Mouse (Mus musculus) cerebellum, postnatal 25 days (tissue): Measurements from ENCODE around the gene Slf2.
A peak's percentile ranks its signal among the peaks of the same experiment; 100 is the strongest.

Experiments
- DNase-seq, 2 experiments: peaks; one replicate each; pipeline ENCODE4 v3.0.0; 2021; ENCODE audit warnings: mixed read lengths in 2 of 2

Slf2 gene

DNA sequence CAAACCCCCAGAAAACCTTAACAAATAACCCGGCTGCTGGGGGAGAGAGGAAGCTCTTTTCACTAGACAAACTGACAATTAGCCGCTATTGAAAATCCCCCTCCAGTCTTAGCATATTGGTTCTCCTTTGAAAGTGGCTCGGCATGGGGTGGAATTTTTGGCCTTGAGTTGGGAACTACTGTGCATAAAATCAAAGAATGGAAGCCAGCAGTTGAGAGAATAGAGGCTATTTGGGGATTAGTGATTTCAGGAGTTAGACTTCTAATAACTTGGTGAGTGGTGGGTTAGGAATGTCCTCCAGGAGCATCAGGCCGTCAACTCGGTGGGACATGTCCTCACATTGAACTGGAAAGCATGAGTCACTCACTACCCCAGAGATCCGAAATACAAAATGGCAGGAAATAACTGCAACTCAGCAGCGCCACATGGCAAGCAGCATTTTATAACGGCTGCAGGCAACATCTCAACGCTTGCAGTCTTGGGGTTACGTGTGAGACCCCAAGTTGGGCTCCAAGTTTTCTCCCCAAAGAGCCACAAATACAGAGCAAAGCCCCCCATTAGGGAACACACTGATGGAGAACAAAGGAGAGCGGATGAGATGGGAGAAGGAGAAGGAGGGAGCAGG lies 22.0 kb upstream of the Slf2 start:
- no peak for DNase-seq

GRCm38 (mm10) chr19:44914481-44915249 lies 16.3 kb upstream of the Slf2 start:
- DNase-seq = no peak

- no peak for DNase-seq
Observed at GRCm38 (mm10) chr19:44918171-44918570, 12.8 kb upstream of the Slf2 start.

- DNase-seq = no peak
Observed at GRCm38 (mm10) chr19:44921466-44922139, 9.3 kb upstream of the Slf2 start.

- no peak for DNase-seq
Observed at GRCm38 (mm10) chr19:44922521-44922920, 8.4 kb upstream of the Slf2 start.

- no peak for DNase-seq
Observed at GRCm38 (mm10) chr19:44924699-44925098, 6.3 kb upstream of the Slf2 start.

DNA sequence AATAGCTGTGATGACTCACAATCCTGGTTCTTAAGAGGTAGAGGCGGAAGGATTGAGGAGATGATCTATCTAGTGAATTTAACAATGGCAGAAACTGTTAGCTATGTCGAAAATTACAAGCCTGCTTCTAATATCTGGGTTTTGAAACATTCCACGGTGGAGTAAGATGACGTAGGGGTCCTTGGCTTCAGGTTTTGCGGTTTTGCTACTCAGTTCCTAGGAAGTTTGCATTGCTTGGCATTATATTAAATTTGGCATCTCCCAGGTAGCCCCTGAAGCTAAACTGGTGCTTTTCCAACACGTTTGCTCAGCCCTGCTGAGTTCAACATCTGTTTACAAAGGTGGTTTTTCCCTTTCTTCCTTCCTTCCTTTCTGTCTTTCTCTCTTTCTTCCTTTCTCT lies 4.2 kb upstream of the Slf2 start:
- DNase-seq = no peak

DNA sequence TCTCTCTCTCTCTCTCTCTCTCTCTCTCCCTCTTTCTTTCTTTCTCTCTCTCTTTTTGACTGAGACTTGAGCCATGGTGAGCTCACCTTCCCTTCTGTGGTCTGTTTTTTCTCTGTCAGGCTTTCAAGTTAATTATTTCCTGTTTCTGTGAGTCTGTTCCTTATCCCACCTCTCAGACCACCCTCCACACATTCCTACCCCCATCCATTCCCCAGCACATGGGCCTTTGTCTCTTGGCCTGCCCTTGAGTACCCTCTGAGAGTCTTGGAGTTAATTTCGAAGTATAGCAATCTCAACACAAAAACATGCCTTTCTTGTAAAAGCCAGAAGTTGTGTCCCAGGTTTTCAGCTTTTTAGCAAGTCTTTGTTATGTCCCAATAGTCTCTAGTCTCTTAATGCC lies 3.7 kb upstream of the Slf2 start:
- DNase-seq = no peak

GRCm38 (mm10) chr19:44928185-44928584 lies 2.8 kb upstream of the Slf2 start:
- DNase-seq = no peak

DNA sequence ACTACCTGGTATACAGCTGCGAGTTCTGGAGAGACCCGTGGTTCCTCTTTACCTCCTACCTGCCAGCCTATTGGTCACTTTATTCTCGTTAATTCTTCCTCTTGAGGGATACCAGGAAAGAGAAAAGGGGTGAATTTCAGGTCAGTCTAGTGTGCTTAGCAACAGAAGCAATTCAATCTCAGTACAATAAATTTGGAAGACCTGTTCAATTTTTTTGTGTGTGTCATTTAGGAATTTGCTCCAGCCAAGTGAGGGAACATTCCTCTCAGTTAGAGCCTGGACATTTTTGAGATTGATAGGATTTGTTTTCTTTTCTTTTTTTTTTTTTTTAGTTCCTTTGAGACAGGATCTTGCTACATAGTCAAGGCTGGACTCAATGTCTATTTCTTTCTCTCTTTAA lies 1.7 kb upstream of the Slf2 start:
- DNase-seq = no peak

DNA sequence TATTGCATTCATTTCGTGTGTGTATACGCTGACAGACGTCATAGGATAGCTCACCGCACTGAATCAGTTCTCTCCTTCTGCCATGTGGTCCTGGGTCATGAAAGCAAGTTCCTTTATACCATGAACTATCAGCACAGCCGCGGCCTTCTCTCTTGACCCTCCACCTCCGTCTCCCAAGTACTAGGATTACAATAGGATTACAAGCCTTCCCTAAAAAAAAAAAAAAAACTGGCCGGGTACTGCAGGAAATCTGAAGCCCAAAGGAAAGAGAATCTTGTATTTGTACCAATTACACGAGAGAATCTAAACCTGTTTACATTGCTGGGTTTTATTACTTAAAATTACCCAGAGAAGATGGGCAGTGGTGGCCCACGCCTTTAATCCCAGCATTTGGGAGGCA lies 1.3 kb upstream of the Slf2 start:
- no peak for DNase-seq

DNA sequence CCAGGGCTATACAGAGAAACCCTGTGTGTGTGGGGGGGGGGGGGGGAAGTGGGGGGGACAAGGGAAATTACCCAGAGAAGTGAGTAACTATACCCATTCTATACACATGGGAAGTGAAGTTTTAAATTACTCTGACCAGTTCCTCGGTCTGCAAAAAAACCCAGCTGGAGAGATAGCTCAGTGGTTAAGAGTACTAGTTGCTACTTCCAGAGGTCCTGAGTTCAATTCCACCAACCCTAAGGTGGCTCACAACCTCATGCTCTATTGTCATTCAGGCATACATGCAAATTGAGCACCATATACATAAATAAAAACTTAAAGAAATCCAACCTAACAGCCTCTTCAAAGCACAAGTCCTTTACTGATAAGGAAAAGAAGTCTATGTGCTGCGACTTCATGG lies 829 bp upstream of the Slf2 start:
- no peak for DNase-seq

DNA sequence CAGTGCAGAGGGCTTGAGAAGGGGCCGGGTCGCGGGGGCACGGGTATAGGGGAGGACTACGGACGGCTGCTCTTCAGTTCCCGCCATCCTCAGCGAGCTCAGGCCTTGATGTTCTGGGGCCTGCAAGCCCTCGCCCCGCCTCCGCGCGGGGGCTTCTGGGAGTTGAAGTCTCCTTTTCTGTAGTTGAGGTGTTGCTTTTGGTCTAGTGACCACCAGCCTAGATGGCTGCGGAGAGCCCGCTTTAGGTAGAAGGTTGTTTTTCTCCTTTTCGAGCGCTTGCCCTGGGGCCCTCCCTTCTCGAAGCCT lies 456 bp downstream of the Slf2 start:
- peak; percentile 90 to 93 for DNase-seq

GRCm38 (mm10) chr19:44932051-44932450 lies 1.1 kb downstream of the Slf2 start:
- no peak for DNase-seq

GRCm38 (mm10) chr19:44933136-44933535 lies 2.2 kb downstream of the Slf2 start:
- no peak for DNase-seq

GRCm38 (mm10) chr19:44959633-44960032 lies 28.7 kb downstream of the Slf2 start:
- no peak for DNase-seq

- no peak for DNase-seq
Observed at GRCm38 (mm10) chr19:44965978-44966377, 35.0 kb downstream of the Slf2 start.

GRCm38 (mm10) chr19:44968329-44968728 lies 37.4 kb downstream of the Slf2 start:
- no peak for DNase-seq

GRCm38 (mm10) chr19:44976636-44977035 lies 45.7 kb downstream of the Slf2 start:
- no peak for DNase-seq

- DNase-seq = no peak
Observed at GRCm38 (mm10) chr19:44977148-44977547, 46.2 kb downstream of the Slf2 start.

DNA sequence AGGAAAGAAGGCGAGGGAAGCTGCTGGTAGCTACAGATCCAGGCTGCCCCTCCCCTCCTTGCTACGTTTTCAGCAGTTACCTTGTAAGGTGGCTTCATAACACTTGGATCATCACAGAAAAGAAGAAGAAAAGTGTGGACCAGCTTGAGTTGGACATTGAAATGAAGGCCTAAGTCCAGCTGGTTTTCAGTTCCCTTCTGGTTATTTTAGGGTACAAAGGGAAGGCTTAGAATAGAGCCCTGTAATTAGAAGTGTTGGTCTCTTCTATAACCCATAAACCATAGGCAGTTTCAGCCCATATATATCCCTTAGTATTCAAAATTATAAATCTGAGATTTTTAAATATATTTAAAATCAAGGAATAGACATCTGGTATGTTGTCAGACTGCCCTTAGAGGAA lies 49.8 kb downstream of the Slf2 start:
- no peak for DNase-seq

- no peak for DNase-seq
Observed at GRCm38 (mm10) chr19:44982477-44983115, 51.6 kb downstream of the Slf2 start.

GRCm38 (mm10) chr19:44983366-44983765 lies 52.4 kb downstream of the Slf2 start:
- peak in 1 of 2 experiments; percentile 9 for DNase-seq

DNA sequence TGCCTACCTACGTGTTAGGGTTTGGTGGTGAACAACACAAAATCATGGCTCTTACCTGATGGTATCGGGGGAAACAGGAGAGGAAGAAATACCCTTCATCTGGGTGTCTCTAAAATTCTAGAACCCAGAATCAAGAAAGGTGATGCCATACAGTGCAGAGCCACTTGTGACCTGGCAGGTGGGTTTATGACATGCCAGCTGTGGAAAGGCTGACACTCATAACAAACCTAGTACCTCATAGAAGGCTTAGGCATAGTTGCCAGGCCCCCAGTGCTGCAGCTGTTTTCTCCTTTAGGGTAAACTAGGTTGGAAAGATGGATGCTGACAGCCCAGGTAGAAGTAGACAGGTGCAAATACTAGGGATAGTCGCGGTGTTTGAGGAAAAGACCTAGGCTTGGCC lies 53.5 kb downstream of the Slf2 start:
- DNase-seq = no peak
